10 mouse cellular contexts compared by ENCODE assay signal in genomic region chr6:88938664-88939055, GRCm38 (mm10). TPM values are rescaled to one million over a fixed set of nuclear protein-coding genes. Genes with fewer than 3 reads are reported as not detected.
DNase-seq lines count a peak whose midpoint lies in the region; ATAC-seq and TF ChIP-seq lines count a peak whose summit lies in the region.
"Had no signal": no experiment of that assay in that cellular context is flagged by ENCODE, and none has a peak within 500 bp of the region (broad histone marks: within the 10 kb centered on the region; RNA-seq: fewer than 3 reads in every experiment).

No protein-coding gene starts in this region.

- WGBS in heart, embryonic 14.5 days, result 54% methylated on average over 5 of the region's 5 CpGs
- 65% methylated on average over 5 of the region's 5 CpGs for WGBS in forebrain, embryonic 10.5 days
- 43% methylated on average over 5 of the region's 5 CpGs for WGBS in midbrain, embryonic 10.5 days

- no peak for TF ChIP-seq EP300 in CH12.LX (IDR thresholded peaks at IDR 0.05; ENCODE audit: low read length)

- peak overlapping the region; percentile 44; the same call in 1 of the 2 replicates for H3K4me2 ChIP-seq in heart, embryonic 14.5 days (ENCODE audit: low read length)
- peak overlapping the region; percentile 8; the same call in 1 of the 2 replicates for H3K4me2 ChIP-seq in CH12.LX (ENCODE audit: insufficient read depth, low read depth, poor library complexity, severe bottlenecking)

- H3K27me3 ChIP-seq in heart, embryonic 14.5 days (ENCODE audit: control insufficient read depth, insufficient read depth, low read length), result no peaks in the 10 kb centered on the region
- H3K27me3 ChIP-seq in CH12.LX (replicated peaks), result no peaks in the 10 kb centered on the region
- peaks cover 56% of the 10 kb centered on the region for H3K27me3 ChIP-seq in forebrain, embryonic 10.5 days (ENCODE audit: poor library complexity, severe bottlenecking)
- H3K27me3 ChIP-seq in midbrain, embryonic 10.5 days (ENCODE audit: low read depth, poor library complexity, severe bottlenecking), result peaks cover 38% of the 10 kb centered on the region

- H3K36me3 ChIP-seq in heart, embryonic 14.5 days (ENCODE audit: control insufficient read depth, insufficient read depth, low read length), result no peaks in the 10 kb centered on the region
- no peaks in the 10 kb centered on the region for H3K36me3 ChIP-seq in CH12.LX (replicated peaks in 1 of 2; ENCODE audit: control insufficient read depth in 1 of 2, insufficient read depth in 1 of 2, low read length in 1 of 2)
- no peaks in the 10 kb centered on the region for H3K36me3 ChIP-seq in forebrain, embryonic 10.5 days (replicated peaks)
- H3K36me3 ChIP-seq in midbrain, embryonic 10.5 days, result no peaks in the 10 kb centered on the region

- dilution Hi-C loops in CH12.LX (cut with MboI; ENCODE audit: extremely low pct_ligation_motif_present, extremely low pct_unique_long_range_greater_than_20kb, low sequenced_read_pairs), result no loop called here

- TF ChIP-seq RAD21 in CH12.LX (IDR thresholded peaks at IDR 0.05; ENCODE audit: low read depth, low read length), result no peak

- H3K4me1 ChIP-seq in heart, embryonic 14.5 days (ENCODE audit: control insufficient read depth in 2 of 2, insufficient read depth in 2 of 2, low read length in 2 of 2), result peaks cover 58 to 68% of the 10 kb centered on the region in 2 experiments
- peaks cover 76 to 98% of the 10 kb centered on the region in 2 experiments for H3K4me1 ChIP-seq in CH12.LX (ENCODE audit: control insufficient read depth in 1 of 2, insufficient read depth in 2 of 2)
- peaks cover 99% of the 10 kb centered on the region for H3K4me1 ChIP-seq in forebrain, embryonic 10.5 days
- H3K4me1 ChIP-seq in midbrain, embryonic 10.5 days, result peaks cover 100% of the 10 kb centered on the region

- peak overlapping the region; percentile 86 to 94 for H3K27ac ChIP-seq in heart, embryonic 14.5 days (replicated peaks in 1 of 2; ENCODE audit: control insufficient read depth in 1 of 2, insufficient read depth in 1 of 2, low read depth in 2 of 2, low read length in 2 of 2)
- H3K27ac ChIP-seq in CH12.LX (ENCODE audit: insufficient read depth, low read depth), result peak overlapping the region; percentile 81; the same call in 1 of the 2 replicates
- H3K27ac ChIP-seq in forebrain, embryonic 10.5 days, result peak overlapping the region; percentile 83
- peak overlapping the region; percentile 93 for H3K27ac ChIP-seq in midbrain, embryonic 10.5 days (replicated peaks)
- H3K27ac ChIP-seq: liver, embryonic 14.5 days had no signal

- TF ChIP-seq POLR2A in CH12.LX (IDR thresholded peaks at IDR 0.05; ENCODE audit: low read depth, low read length), result no peak

- no peak for DNase-seq in heart, adult 8-10 months (ENCODE audit: low spot score)
- no peak for DNase-seq in CH12.LX (ENCODE audit: extremely low read depth)
- no peak for DNase-seq in forebrain, embryonic 10.5 days (ENCODE audit: extremely low spot score, low spot score)
- no peak for DNase-seq in midbrain, embryonic 10.5 days (ENCODE audit: low spot score)
- no peak for DNase-seq in urinary bladder, adult 18-20 months (ENCODE audit: low spot score in 2 of 2)
- DNase-seq in frontal cortex, postnatal 36 days (ENCODE audit: low spot score in 2 of 2), result no peak
- DNase-seq in cerebellum, adult 18-20 months, result no peak
- DNase-seq: kidney, postnatal 14 days had no signal

- no peak overlapping the region for H3K4me3 ChIP-seq in heart, embryonic 14.5 days (ENCODE audit: control insufficient read depth in 1 of 2, insufficient read depth in 1 of 2, low read depth in 1 of 2, low read length in 2 of 2)
- peak overlapping the region in 1 of 3 experiments; percentile 53 for H3K4me3 ChIP-seq in CH12.LX (replicated peaks in 1 of 3; ENCODE audit: low read depth in 2 of 3, low read length in 2 of 3, poor library complexity in 1 of 3)
- no peak overlapping the region for H3K4me3 ChIP-seq in forebrain, embryonic 10.5 days
- H3K4me3 ChIP-seq in midbrain, embryonic 10.5 days, result 0 out of 2 replicates have a peak overlapping the region, but pooled peaks have one; percentile 28

- H3K9ac ChIP-seq in heart, embryonic 14.5 days (ENCODE audit: low read length), result no peak overlapping the region
- no peak overlapping the region for H3K9ac ChIP-seq in CH12.LX (ENCODE audit: insufficient read depth, low read depth)
- H3K9ac ChIP-seq: liver, embryonic 14.5 days had no signal

- no peak for TF ChIP-seq CTCF in CH12.LX (conservative IDR thresholded peaks at IDR 0.05 in 1 of 2, IDR thresholded peaks at IDR 0.05 in 1 of 2; ENCODE audit: low read depth in 2 of 2, low read length in 2 of 2)

- H3K9me3 ChIP-seq in heart, embryonic 14.5 days (ENCODE audit: control insufficient read depth, low read length), result no peaks in the 10 kb centered on the region
- no peaks in the 10 kb centered on the region for H3K9me3 ChIP-seq in CH12.LX (replicated peaks; ENCODE audit: low read length)
- H3K9me3 ChIP-seq in forebrain, embryonic 10.5 days, result no peaks in the 10 kb centered on the region
- H3K9me3 ChIP-seq in midbrain, embryonic 10.5 days (replicated peaks), result no peaks in the 10 kb centered on the region

- no peak for ATAC-seq in heart, embryonic 14.5 days (ENCODE audit: insufficient number of reproducible peaks, insufficient read depth, low FRiP score, low read depth)

- H3K79me2 ChIP-seq in CH12.LX (replicated peaks; ENCODE audit: control insufficient read depth, extremely low read depth, insufficient read depth, poor library complexity, severe bottlenecking), result no peaks in the 10 kb centered on the region

- in situ Hi-C loops in CH12.LX (cut with MboI; ENCODE audit: low pct_ligation_motif_present, low pct_unique_long_range_greater_than_20kb, low sequenced_read_pairs), result loop anchor here (10.0 kb wide), 3 partner anchors 66 to 696 kb away; no protein-coding TSS in a partner anchor

TF ChIP-seq in CH12.LX, 34 proteins besides CTCF, POLR2A, EP300 and RAD21:
- TF ChIP-seq UBTF (IDR thresholded peaks at IDR 0.05; ENCODE audit: low read depth, low read length), result no peak
- TF ChIP-seq MAZ (IDR thresholded peaks at IDR 0.05; ENCODE audit: low read depth, low read length), result peak; percentile 4; the same call in 1 of the 2 replicates
- TF ChIP-seq CHD1 (IDR thresholded peaks at IDR 0.05; ENCODE audit: low read depth, low read length), result peak; percentile 64; the same call in 1 of the 2 replicates
- 0 out of 2 replicates have a peak, but pooled peaks have one; percentile 15 for TF ChIP-seq RCOR1 (conservative IDR thresholded peaks at IDR 0.05; ENCODE audit: low read depth, low read length)
- TF ChIP-seq MYC (IDR thresholded peaks at IDR 0.05; ENCODE audit: low read depth, low read length), result no peak
- no peak for TF ChIP-seq HCFC1 (IDR thresholded peaks at IDR 0.05; ENCODE audit: low read depth, low read length)
- TF ChIP-seq ZMIZ1 (IDR thresholded peaks at IDR 0.05; ENCODE audit: low read depth, low read length), result no peak
- TF ChIP-seq USF2 (conservative IDR thresholded peaks at IDR 0.05; ENCODE audit: low read depth, low read length), result no peak
- no peak for TF ChIP-seq ETS1 (conservative IDR thresholded peaks at IDR 0.05; ENCODE audit: low read depth, low read length)
- no peak for TF ChIP-seq MAFK (IDR thresholded peaks at IDR 0.05; ENCODE audit: insufficient replicate concordance, low read length)
- TF ChIP-seq SIN3A (IDR thresholded peaks at IDR 0.05; ENCODE audit: low read length), result peak; percentile 59; the same call in 1 of the 2 replicates
TF ChIP-seq in CH12.LX: peak in this region for 4.

RNA-seq across cellular contexts. Expression of gene Tpra1, which starts 36.6 kb away (rescaled TPM):
- polyA plus RNA-seq in heart, embryonic 14.5 days (2014; fragmentation: Nextera tagmentation; extraction: Ambion mirVana), result 36.8 and 39.5 TPM in 2 replicates
- total RNA-seq in heart, adult 8-10 months (2022), result 10 to 100 TPM; 29.0 to 36.3 (median 32.2) TPM
- total RNA-seq in CH12.LX (2012; rRNA removed) (13.3 and 16.0 TPM in 2 replicates), CH12.LX (2014; rRNA removed) (9.3 and 12.2 TPM in 2 replicates)
- polyA plus RNA-seq in CH12.LX (2012; ENCODE audit: insufficient read length, low read depth), result 13.5 and 15.6 TPM in 2 replicates
- 47.9 and 51.5 TPM in 2 replicates for polyA plus RNA-seq in forebrain, embryonic 10.5 days (2016; fragmentation: Nextera tagmentation; extraction: Ambion mirVana)
- 56.0 and 57.6 TPM in 2 replicates for polyA plus RNA-seq in midbrain, embryonic 10.5 days (2016; fragmentation: Nextera tagmentation; extraction: Ambion mirVana)

RNA-seq across cellular contexts. Expression of gene Mcm2, which starts 40.1 kb away (rescaled TPM):
- polyA plus RNA-seq in heart, embryonic 14.5 days (2014; fragmentation: Nextera tagmentation; extraction: Ambion mirVana), result 79.2 and 83.9 TPM in 2 replicates
- total RNA-seq in heart, adult 8-10 months (2022), result 1 to 10 TPM; 4.7 to 6.7 (median 5.6) TPM
- total RNA-seq in CH12.LX (2012; rRNA removed), result 130 and 153 TPM in 2 replicates
- 146 and 148 TPM in 2 replicates for total RNA-seq in CH12.LX (2014; rRNA removed)
- 148 and 207 TPM in 2 replicates for polyA plus RNA-seq in CH12.LX (2012; ENCODE audit: insufficient read length, low read depth)
- 305 and 322 TPM in 2 replicates for polyA plus RNA-seq in forebrain, embryonic 10.5 days (2016; fragmentation: Nextera tagmentation; extraction: Ambion mirVana)
- polyA plus RNA-seq in midbrain, embryonic 10.5 days (2016; fragmentation: Nextera tagmentation; extraction: Ambion mirVana), result 290 and 301 TPM in 2 replicates
